Mouse (Mus musculus) kidney, embryonic 14.5 days (tissue): ENCODE measurements around the gene Ccdc151. TPM values are rescaled to one million over a fixed set of nuclear protein-coding genes. Genes with fewer than 3 reads are reported as not detected.

ENCODE experiments used
- ATAC-seq: fragments of 200-750 bp; cut with Nextera tagmentation; 2 replicates; pipeline ENCODE4 v1.8.0; 2017; ENCODE audit warnings: moderate number of reproducible peaks, mild to moderate bottlenecking, moderate TSS enrichment, moderate library complexity; ENCODE audit not compliant: low FRiP score, low TSS enrichment
- H3K27ac ChIP-seq: fragments of 300-500 bp; sonication (generic); 2 replicates; pipeline ENCODE4 v1.5.1; 2014; ENCODE audit warnings: low read depth, mild to moderate bottlenecking, low read length, moderate library complexity, mixed read lengths
- H3K27me3 ChIP-seq: fragments of 300-500 bp; sonication (generic); 2 replicates; pipeline ENCODE4 v1.6.1; 2014; ENCODE audit warnings: mild to moderate bottlenecking, low read length; ENCODE audit not compliant: control insufficient read depth, insufficient read depth
- H3K36me3 ChIP-seq: fragments of 300-500 bp; sonication (generic); 2 replicates; pipeline ENCODE4 v1.6.1; 2014; ENCODE audit warnings: low read length, mixed read lengths; ENCODE audit not compliant: control insufficient read depth, insufficient read depth
- H3K4me1 ChIP-seq: fragments of 300-500 bp; sonication (generic); 2 replicates; pipeline ENCODE4 v1.6.1; 2014; ENCODE audit warnings: low read length, mixed read lengths; ENCODE audit not compliant: control insufficient read depth, insufficient read depth
- H3K4me2 ChIP-seq: fragments of 300-500 bp; sonication (generic); replicated peaks from 2 replicates; pipeline ENCODE4 v1.6.1; 2014; ENCODE audit warnings: low read depth, mild to moderate bottlenecking, low read length
- H3K4me3 ChIP-seq: fragments of 300-500 bp; sonication (generic); 2 replicates; pipeline ENCODE4 v1.5.1; 2014; ENCODE audit warnings: mild to moderate bottlenecking, low read length
- H3K9ac ChIP-seq: fragments of 300-500 bp; sonication (generic); 2 replicates; pipeline ENCODE4 v1.6.1; 2014; ENCODE audit warnings: low read depth, mild to moderate bottlenecking, low read length, moderate library complexity
- H3K9me3 ChIP-seq: fragments of 300-500 bp; sonication (generic); 2 replicates; pipeline ENCODE4 v1.6.1; 2016; ENCODE audit warnings: low read length; ENCODE audit not compliant: control insufficient read depth
- WGBS: fragments of 180-500 bp; shearing (Covaris S2); extraction: QIAGEN DNeasy Blood & Tissue Kit; methylation state at CpG from one replicate; pipeline ENCODE4 v1.1.7; 2014; 5-methylcytosine and 5-hydroxymethylcytosine counted together
- polyA plus RNA-seq: library from polyadenylated mRNA; unstranded; fragments of >200 nt; fragmentation: Nextera tagmentation; extraction: Ambion mirVana; gene quantifications from 2 replicates; pipeline ENCODE4 v1.2.1, GENCODE M21; 2014

Ccdc151 gene
- polyA plus RNA-seq, 1 experiment from 2014 or later: 2.3 TPM

DNA sequence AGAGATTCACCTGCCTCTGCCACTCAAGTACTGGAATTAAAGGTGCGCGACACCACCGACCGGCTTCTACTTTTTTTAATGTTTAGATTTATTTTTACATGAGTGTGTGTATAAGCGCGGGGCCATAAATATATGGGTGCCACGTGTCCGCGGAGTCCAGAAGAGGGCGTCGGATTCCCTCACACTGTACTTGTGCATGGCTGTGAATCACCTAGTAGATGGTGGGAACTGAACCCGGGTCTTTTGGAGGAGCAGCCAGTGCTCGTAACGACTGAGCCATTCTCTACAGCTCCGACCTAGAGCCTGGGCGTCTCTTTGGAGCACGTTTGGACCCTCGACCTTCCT is 47.2 kb downstream of the Ccdc151 start:
- H3K27ac ChIP-seq: no peak overlapping the region
- no peaks in the 10 kb centered on the region for H3K27me3 ChIP-seq
- no peaks in the 10 kb centered on the region; the same call in 1 of the 2 replicates for H3K36me3 ChIP-seq
- peaks cover 4% of the 10 kb centered on the region; the same call in 1 of the 2 replicates for H3K4me1 ChIP-seq
- peak overlapping the region; percentile 62 for H3K4me2 ChIP-seq
- no peaks in the 10 kb centered on the region; the same call in 1 of the 2 replicates for H3K9me3 ChIP-seq
- peak overlapping the region; percentile 71; the same call in 1 of the 2 replicates for H3K9ac ChIP-seq
- 2% methylated on average over 18 of the region's 18 CpGs for WGBS
- peak; percentile 55 for ATAC-seq
- peak overlapping the region; percentile 67 for H3K4me3 ChIP-seq

GRCm38 (mm10) chr9:21954635-21955034 is 47.8 kb downstream of the Ccdc151 start:
- H3K4me2 ChIP-seq: no peak overlapping the region; the same call in 1 of the 2 replicates
- H3K9me3 ChIP-seq: no peaks in the 10 kb centered on the region; the same call in 1 of the 2 replicates
- H3K27ac ChIP-seq: no peak overlapping the region
- peak overlapping the region; percentile 67; the same call in 1 of the 2 replicates for H3K4me3 ChIP-seq
- H3K36me3 ChIP-seq: no peaks in the 10 kb centered on the region; the same call in 1 of the 2 replicates
- 84% methylated on average over 3 of the region's 3 CpGs for WGBS
- no peak overlapping the region for H3K9ac ChIP-seq
- H3K4me1 ChIP-seq: peaks cover 4% of the 10 kb centered on the region; the same call in 1 of the 2 replicates
- ATAC-seq: no peak
- no peaks in the 10 kb centered on the region for H3K27me3 ChIP-seq

GRCm38 (mm10) chr9:21953600-21953999 is 48.8 kb downstream of the Ccdc151 start:
- Histone ChIP-seq H3K36me3 (no peaks in the 10 kb centered on the region; the same call in 1 of the 2 replicates), H3K27me3 (no peaks in the 10 kb centered on the region), H3K4me3 (no peak overlapping the region), H3K4me1 (peaks cover 4% of the 10 kb centered on the region; the same call in 1 of the 2 replicates), H3K9me3 (no peaks in the 10 kb centered on the region; the same call in 1 of the 2 replicates), H3K27ac (no peak overlapping the region), H3K4me2 (no peak overlapping the region), H3K9ac (no peak overlapping the region)
- 14% methylated on average over 3 of the region's 3 CpGs for WGBS
- no peak for ATAC-seq

DNA sequence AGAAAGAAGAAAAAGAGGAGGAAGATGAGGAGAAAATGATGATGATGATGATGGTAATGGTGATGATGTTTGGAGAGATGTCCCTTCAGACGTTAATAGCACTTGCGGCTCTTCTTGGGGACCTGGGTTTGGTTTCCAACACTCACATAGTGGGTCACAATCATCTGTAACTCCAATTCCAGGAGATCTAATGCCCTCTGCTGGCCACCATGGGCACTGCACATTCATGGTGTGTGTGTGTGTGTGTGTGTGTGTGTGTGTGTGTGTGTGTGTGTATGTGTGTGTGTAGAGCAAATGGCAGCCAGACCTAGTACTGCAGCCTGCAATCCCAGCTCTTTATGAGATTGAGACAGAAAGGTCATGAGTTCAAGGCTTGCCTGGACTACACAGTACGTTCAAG is 50.5 kb downstream of the Ccdc151 start:
- WGBS: 79% methylated on average over 3 of the region's 3 CpGs
- peaks cover 4% of the 10 kb centered on the region; the same call in 1 of the 2 replicates for H3K4me1 ChIP-seq
- no peak for ATAC-seq

GRCm38 (mm10) chr9:21950322-21950721 is 52.1 kb downstream of the Ccdc151 start:
- H3K27me3 ChIP-seq: peaks cover 5% of the 10 kb centered on the region; the same call in 1 of the 2 replicates
- no peak overlapping the region for H3K27ac ChIP-seq
- ATAC-seq: no peak
- H3K4me2 ChIP-seq: no peak overlapping the region
- 17% methylated on average over 11 of the region's 11 CpGs for WGBS
- H3K4me3 ChIP-seq: no peak overlapping the region
- no peaks in the 10 kb centered on the region for H3K36me3 ChIP-seq
- no peaks in the 10 kb centered on the region; the same call in 1 of the 2 replicates for H3K9me3 ChIP-seq
- no peaks in the 10 kb centered on the region; the same call in 1 of the 2 replicates for H3K4me1 ChIP-seq
- no peak overlapping the region for H3K9ac ChIP-seq

More for the DNA sequence above, 50.5 kb downstream of the Ccdc151 start:
- no peak overlapping the region for H3K4me3 ChIP-seq
- H3K36me3 ChIP-seq: no peaks in the 10 kb centered on the region
- no peak overlapping the region for H3K27ac ChIP-seq
- H3K9ac ChIP-seq: no peak overlapping the region
- no peak overlapping the region for H3K4me2 ChIP-seq
- H3K9me3 ChIP-seq: no peaks in the 10 kb centered on the region; the same call in 1 of the 2 replicates
- H3K27me3 ChIP-seq: peaks cover 5% of the 10 kb centered on the region; the same call in 1 of the 2 replicates

- no peak for ATAC-seq
- no peak overlapping the region for H3K4me2 ChIP-seq
- H3K36me3 ChIP-seq: no peaks in the 10 kb centered on the region
- H3K27ac ChIP-seq: no peak overlapping the region
- 67% methylated on average over 6 of the region's 6 CpGs for WGBS
- no peak overlapping the region for H3K4me3 ChIP-seq
- H3K27me3 ChIP-seq: peaks cover 5% of the 10 kb centered on the region; the same call in 1 of the 2 replicates
- no peaks in the 10 kb centered on the region; the same call in 1 of the 2 replicates for H3K9me3 ChIP-seq
- no peaks in the 10 kb centered on the region; the same call in 1 of the 2 replicates for H3K4me1 ChIP-seq
- H3K9ac ChIP-seq: no peak overlapping the region
These were observed 53.6 kb downstream of the Ccdc151 start for GRCm38 (mm10) chr9:21948790-21949189.

- H3K36me3 ChIP-seq: no peaks in the 10 kb centered on the region
- H3K4me3 ChIP-seq: no peak overlapping the region
- H3K9ac ChIP-seq: no peak overlapping the region
- H3K9me3 ChIP-seq: no peaks in the 10 kb centered on the region; the same call in 1 of the 2 replicates
- H3K27me3 ChIP-seq: peaks cover 5% of the 10 kb centered on the region; the same call in 1 of the 2 replicates
- no peak for ATAC-seq
- H3K4me1 ChIP-seq: no peaks in the 10 kb centered on the region; the same call in 1 of the 2 replicates
- WGBS: 56% methylated on average over 8 of the region's 8 CpGs
- H3K4me2 ChIP-seq: no peak overlapping the region
- H3K27ac ChIP-seq: no peak overlapping the region
These were observed 54.3 kb downstream of the Ccdc151 start for GRCm38 (mm10) chr9:21948146-21948545.

DNA sequence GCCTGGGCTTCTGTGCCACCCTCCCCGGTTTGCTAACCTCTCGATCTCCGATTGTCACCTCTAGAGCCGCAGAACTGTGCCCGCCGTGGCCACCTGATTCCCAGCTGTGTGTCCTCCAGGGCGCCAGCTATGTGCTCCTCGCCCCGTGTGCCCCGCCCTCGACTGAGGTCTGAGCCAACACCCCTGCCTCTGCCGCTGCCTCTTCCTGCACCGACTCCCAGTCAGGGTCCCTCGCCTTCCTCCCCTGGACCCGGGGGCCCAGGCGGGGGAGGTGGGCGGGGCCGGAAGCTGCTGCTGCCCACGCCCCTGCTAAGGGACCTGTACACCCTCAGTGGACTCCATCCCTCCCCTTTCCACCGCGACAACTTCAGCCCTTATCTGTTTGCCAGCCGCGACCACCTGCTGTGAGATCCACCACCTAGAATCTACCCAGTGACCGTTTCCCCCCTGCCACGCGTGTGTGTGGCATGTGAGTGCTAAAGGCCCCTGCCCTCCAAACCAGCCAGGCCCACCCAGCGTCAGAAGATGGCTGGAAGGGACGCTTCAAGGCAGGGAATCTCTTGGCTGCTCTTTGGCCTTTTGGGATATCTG is 54.8 kb downstream of the Ccdc151 start:
- WGBS: 5% methylated on average over 22 of the region's 28 CpGs
- 0 out of 2 replicates have a peak, but pooled peaks have one; percentile 51 for ATAC-seq
- Histone ChIP-seq H3K4me2 (peak overlapping the region; percentile 29), H3K9ac (no peak overlapping the region), H3K27me3 (peaks cover 5% of the 10 kb centered on the region; the same call in 1 of the 2 replicates), H3K36me3 (no peaks in the 10 kb centered on the region), H3K4me3 (no peak overlapping the region), H3K9me3 (no peaks in the 10 kb centered on the region; the same call in 1 of the 2 replicates), H3K27ac (no peak overlapping the region), H3K4me1 (no peaks in the 10 kb centered on the region; the same call in 1 of the 2 replicates)

DNA sequence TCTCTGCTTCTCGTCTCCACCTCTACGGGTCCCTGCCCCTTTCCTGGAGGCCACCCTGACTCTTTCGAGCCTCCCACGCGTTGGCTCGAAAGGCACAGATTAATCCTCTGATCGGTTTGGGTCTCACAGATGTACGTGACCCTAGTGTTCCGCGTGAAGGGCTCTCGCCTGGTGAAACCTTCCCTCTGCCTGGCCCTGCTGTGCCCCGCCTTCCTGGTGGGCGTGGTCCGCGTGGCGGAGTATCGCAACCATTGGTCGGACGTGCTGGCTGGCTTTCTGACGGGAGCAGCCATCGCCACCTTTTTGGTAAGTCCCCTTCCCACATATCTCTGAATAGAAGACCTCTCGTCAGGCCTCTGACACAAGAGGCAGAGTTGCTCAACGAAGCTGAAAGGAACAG is 58.2 kb downstream of the Ccdc151 start:
- ATAC-seq: no peak
- 11% methylated on average over 23 of the region's 23 CpGs for WGBS
- no peaks in the 10 kb centered on the region for H3K36me3 ChIP-seq
- H3K9ac ChIP-seq: no peak overlapping the region
- no peak overlapping the region for H3K4me2 ChIP-seq
- no peaks in the 10 kb centered on the region; the same call in 1 of the 2 replicates for H3K4me1 ChIP-seq
- no peaks in the 10 kb centered on the region for H3K9me3 ChIP-seq
- no peak overlapping the region for H3K27ac ChIP-seq
- H3K4me3 ChIP-seq: no peak overlapping the region
- peaks cover 5% of the 10 kb centered on the region; the same call in 1 of the 2 replicates for H3K27me3 ChIP-seq
